Mouse (Mus musculus) erythroblast, adult 5-6 weeks (primary cell): ENCODE data around the gene Kdm8. TPM values are rescaled to one million over a fixed set of nuclear protein-coding genes. Genes with fewer than 3 reads are reported as not detected.

Source experiments
- ATAC-seq: replicated peaks from 2 replicates; pipeline ENCODE4 v1.8.0; 2016; ENCODE audit warnings: moderate number of reproducible peaks, mild to moderate bottlenecking, moderate TSS enrichment, inconsistent platforms; ENCODE audit not compliant: poor library complexity, low FRiP score, severe bottlenecking
- total RNA-seq, 2 experiments: library from RNA; stranded (forward) in 1 of 2; stranded (reverse) in 1 of 2; fragments of 150-400 nt in 1 of 2; fragments of 200-764, 138-1000 nt in 1 of 2; gene quantifications; 2 replicates each; pipeline versions ENCODE4 v1.2.3 to v1.2.4; 2015 to 2017; ENCODE audit warnings: low replicate concordance in 2 of 2

Kdm8 gene
- total RNA-seq, 2 experiments from 2014 or later, result 1.8 TPM; not detected in 1

DNA sequence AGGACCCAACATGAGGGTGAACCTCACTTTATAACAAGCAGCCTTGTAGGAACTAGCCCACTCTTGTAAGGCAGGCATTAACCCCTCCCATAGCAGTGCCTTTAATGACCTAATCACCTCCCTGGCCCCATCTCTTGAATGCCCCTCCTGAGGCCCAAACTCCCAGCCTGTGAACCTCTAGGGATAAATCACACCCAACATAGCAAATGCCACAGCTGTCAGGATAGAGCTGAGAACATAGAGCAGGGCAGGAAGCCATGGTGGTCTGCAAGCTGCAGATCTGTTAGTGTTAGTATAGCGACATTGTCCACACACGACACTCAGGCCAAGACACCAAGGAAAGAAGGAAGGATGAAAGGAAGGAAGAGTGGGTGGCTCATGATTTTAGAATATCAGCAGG, 6.6 kb downstream of the Kdm8 start:
- ATAC-seq, result no peak

DNA sequence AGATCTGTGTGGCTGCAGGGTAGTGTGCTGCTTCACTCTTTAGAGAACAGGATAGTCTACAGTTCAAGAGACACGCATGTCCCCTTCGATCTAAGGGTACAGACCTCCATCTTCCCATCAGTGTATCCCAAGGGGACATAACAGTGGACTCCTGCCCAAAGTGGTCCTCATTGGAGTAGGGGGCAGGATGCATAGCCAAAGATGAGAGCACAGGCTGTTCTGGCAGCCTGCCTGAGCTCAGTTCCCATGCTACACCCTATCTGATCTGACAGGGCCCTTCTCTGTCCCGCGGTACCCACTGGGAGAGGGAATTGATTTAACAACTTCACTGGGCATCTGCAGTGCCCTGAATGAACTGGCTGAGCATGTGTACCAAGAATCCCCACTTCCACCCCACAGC, 9.2 kb downstream of the Kdm8 start:
- no peak for ATAC-seq

DNA sequence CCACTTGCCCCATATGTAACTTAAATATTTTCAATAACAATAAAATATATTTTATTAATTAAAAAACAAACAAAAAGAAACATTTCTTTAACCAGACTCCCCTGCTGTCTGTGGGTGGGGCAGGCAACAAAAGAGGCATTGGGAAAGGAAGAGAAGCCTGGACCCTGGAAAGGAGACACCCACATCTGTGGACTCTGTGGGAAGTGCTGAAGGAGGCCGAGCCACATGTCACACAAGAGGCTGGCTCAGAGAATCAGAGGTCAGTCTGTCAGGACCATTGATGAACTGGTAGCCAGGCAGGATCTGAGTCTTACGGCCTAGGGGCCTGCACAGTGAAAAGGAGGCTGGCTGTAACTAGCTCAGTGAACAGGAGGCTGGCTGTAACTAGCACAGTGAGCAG, 17.7 kb downstream of the Kdm8 start:
- no peak for ATAC-seq

DNA sequence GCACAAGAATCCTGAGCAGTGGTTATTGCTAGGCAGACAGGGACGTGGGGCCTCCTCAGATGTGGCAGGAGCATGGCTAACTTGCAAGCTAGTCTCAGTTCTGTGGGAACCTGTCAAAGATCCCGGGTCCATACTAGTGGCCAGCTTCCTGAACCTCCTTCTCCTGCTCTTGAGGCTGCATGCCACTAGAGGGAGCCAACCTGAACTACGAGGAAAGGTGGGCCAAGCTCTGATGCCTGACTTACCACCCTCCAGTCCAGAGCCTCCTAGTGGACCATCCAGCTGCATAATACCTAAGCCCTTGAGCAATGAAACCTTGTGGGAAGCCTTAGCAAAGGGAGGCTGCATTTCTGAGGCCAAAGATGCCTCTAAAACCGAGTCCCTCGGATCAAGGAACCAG, 25.5 kb downstream of the Kdm8 start:
- peak; percentile 61; the same call in 1 of the 2 replicates for ATAC-seq

DNA sequence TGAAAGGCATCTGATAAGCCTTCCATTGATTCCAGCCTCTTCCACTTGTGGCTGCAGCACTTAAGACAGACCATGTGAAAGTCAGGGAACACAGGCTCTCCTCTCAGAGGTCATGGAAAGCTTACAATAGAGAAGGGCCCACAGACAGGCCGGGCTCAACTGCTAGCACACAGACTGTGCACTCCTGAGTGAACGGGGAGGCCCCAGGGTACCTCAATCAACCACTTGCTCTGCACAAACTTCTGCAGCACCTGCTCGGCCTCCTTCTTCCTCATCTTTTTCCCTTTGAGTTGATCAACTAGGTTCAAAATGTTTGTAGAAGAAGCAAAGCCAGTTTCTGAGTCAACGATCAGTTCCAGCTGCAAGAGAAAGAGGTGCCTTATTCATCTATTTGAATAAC, 26.4 kb downstream of the Kdm8 start:
- no peak for ATAC-seq

DNA sequence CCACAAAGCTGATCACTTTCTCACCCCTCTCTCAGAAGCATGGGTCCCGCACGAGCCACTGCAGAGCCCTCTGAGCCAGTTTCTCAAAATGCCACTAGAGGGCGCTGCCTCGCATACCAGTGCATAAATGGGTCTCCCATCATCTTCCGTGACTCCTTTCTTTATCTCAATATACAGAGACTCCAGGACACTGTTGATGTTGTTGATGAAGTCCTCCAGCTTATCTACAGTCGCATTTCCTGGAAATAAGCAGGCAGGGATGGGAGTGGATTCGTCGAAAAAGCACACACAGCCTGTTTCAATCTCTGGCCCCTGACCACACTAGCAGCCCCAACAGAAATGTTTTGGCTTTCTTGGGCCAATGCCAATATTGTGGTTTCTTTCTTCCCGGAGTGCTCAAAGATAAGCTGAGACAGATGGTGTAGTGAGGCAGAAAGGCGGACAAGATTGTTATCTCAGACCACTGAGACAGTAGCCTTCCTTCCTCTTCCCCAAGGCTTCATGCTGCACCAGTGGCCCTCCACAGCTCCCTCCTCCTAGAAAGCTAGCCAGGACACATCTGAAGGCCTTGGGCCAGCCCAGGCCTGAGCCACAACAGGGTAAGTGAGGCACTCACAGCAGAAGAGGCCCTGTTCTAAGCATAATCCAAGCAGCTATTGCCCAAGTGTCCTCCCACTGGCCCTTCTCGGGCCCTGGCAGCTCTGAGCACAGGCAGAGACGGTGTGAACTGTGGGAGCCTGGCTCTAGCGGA, 27.7 kb downstream of the Kdm8 start:
- peak; percentile 81 for ATAC-seq

DNA sequence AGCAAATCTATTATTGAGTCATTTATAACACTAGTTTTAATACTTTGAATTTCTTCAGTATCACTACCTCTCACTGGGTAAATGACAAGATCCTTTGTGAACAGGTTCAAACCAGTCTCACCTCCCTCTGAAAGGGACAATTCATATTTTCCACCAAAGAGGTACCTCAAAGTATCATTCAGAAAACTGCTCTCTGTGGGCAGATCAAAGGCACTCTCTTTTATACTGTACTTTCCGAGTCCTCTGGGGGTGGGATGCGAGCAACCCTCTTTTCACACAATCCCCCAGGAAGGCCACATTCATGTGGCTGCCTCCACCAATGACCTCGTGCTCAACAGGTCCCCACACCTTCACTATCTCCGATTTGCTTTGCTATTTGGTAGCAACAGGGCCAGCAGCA, 30.1 kb downstream of the Kdm8 start:
- ATAC-seq, result no peak

DNA sequence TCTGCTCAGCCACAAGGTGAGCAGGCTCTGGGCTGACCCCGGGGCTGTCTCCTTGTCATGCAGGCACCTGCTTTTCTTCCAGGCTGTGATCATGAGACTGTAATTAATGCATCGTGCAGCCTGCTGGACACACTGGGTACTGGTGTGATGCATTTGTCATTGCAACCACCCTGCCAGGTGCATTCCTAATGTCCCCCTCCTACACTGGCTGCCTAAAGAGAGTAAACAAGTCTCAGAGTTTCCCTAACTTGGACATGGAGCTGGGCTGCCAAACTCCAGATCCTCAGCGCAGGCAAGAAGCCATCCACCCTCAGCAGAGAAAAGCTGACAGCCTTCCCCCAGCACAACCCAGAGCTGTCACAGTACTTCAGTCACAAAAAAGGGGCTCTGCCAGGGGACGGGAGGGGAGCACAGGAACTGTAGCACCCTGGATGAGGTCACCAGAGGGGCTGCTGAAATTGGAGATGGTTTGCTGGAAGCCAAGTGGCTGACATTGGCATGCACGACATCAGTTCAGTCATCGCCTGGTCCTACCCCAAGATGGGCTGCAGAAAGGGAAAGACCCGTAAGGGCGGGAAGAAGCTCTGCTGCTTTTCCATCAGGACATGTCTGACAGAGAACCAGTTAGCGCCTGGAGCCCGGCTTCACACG, 31.2 kb downstream of the Kdm8 start:
- no peak for ATAC-seq

DNA sequence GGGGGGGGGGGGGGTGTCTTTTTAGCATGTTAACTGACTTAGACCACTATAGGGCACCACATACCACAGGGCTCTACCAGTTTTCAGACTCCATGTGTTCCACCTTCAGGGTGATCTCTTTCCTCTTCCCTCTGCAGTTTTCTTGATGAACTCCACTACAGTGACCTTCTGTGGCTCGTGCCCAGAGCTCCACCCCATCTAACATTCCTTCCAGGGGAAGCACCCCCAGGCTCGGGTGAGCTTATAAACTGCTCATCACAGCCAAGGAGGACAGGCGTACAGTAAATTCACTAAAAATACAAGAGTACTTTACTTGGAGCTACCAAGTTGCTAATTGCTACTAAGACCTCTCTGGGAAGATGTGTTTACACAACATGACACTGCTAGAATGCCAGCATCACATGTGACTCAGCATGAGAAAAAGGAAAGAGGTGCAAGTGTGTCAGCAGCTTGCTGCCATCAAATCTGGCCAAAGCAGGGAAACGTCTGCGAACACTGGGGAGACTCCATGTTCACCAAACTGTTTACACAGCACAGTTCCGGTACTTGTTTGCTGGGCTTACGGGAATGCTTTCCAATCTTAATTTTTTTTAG, 34.0 kb downstream of the Kdm8 start:
- ATAC-seq, result peak; percentile 60

DNA sequence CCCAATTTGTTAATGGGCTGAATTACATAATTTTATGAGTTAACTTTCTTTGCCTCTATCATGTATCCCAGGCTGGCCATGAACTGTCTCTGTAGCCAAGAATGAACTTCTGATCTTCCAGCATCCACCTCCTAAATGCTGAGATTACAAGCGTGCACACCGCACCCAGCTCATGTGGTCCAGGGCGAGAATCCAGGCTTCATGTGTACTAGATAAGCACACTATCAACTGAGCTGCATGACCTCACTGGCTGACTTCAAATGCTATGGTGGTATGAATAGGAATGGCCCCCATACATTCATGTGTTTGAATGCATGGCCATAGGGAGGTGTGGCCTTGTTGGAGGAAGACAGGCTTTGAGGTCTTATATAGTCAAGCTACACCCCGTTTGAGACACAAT, 36.0 kb downstream of the Kdm8 start:
- peak; percentile 58; the same call in 1 of the 2 replicates for ATAC-seq

DNA sequence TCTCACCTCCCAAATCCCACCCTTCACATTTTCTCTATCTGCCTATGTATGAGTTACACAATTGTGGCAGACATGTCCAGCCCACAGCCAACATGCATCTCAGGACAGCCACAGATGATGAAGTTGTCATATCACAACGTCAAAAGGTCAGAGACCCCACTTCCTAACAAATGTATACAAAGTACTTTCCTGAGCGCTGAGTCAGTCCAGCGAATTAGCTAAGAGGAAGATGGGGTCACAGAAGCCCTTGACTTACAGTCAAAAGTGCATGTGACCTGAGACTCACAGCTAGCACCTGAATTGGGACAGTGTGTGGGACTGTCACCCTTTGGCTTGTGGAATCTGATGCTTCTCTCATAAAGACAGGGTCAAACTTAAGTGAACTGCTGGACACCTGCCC, 37.9 kb downstream of the Kdm8 start:
- ATAC-seq, result no peak

DNA sequence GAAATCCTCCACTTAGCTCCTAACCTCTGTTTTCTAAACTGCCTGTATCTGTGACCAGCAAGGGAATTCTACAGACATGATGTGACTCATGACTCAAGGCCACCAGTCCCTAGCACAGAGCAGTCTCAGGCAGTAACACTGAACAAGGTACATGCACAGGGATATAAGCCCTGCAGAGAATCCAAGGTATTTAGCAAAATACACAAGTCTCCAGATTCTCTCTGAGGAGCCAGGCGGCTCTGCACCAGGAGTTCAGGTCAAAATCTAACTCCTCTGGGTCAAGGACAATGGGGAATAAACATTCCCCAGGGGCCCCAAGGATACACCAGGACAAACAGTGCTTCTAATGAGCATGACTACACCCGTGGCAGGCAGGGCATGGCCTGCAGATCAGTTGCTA, 38.4 kb downstream of the Kdm8 start:
- no peak for ATAC-seq

DNA sequence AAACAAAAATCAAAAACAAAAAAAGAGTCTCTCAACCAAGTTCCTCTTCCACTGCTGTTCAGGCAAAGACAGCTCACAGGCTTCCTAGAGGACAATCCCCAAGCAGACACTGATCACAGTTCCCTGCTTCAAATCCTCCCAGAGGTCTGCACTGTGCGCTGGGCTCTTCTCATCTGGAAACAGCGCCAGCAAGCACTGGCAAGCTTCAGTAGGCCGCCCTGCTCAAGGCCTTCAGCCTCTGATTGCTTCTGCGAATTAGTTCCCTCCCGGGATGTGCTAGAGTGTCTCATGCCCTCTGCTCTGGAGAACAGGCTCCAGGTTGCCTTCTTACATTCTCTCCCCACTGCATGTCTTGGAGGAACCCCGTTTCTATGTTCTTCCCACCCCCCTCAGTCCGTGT, 40.3 kb downstream of the Kdm8 start:
- no peak for ATAC-seq

DNA sequence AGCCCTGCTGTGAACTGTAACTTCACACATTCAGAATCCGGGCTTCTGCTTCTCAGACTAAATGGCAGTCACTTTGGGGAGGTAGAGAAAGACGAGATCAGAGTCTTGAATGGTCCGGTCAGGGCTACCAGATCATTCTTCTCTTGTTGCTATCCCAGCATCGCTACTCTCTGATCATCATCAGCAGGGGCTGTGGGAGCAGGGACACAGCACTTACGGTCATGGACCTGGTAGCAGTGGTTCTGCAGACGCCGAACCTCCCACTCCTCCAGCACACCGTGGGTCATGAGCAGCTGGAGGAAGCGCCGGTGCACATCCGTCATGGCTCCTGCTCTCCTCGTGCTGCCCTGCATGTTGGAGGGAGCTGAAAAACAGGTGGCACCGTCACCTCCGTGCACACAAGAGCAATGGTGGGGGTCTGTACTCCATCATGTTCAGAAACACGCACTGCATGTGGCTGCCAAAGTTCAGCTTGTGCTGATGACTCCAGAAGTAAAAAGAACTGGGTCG, 41.7 kb downstream of the Kdm8 start:
- no peak for ATAC-seq

DNA sequence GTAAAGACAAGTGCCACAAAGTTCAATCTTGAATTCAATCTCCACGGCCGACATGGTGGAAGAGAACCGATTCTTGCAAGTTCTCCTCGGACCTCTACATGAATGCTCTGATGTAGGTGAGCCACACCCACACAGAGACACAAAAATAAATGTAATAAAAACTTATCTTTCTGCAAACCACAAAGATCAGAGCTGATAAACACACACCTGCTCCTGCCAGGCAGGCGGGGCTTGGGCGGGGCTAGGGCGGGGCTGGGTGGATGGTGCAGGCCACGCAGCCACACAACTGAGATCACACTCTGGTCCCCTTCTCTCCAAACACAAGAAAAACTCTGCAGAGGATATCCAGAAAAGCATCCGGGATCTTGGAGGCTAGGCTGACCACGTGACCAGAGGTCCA, 42.6 kb downstream of the Kdm8 start:
- ATAC-seq, result no peak

DNA sequence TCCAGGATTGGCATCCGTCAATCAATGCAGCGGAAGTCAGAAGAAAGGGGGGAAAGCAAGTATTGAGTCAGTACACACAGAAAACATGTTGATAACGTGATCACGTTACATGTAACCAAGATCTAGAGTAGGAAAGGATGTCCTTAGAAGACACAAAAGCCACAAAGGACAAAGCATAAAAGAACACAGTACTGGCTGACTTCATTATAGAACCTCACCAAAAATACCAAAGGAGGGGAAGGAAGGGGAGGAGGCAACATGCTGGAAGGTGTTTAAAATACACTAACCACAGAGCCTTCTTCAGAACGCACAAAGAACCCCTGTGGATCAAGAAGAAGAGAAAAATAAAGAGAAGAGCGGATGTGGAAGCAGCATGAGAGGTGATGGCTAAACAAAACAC, 44.2 kb downstream of the Kdm8 start:
- ATAC-seq, result no peak

DNA sequence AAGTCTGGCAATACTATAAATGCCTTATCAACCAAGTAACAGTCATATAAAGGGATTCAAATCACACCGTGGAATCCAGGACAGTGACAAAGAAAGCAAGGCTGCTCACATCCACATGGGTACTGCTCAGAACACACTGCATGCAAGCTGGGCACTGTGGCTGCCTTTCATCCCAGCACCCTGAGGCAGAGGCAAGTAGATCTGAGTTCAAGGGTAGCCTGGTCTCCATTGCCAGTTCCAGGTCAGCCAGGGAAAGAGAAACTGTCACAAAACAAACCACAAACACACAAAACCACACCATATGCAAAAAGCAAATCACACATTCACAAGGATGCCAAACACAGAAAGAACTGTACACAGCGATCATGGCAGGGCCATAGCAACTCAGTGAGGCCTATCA, 45.2 kb downstream of the Kdm8 start:
- no peak for ATAC-seq

DNA sequence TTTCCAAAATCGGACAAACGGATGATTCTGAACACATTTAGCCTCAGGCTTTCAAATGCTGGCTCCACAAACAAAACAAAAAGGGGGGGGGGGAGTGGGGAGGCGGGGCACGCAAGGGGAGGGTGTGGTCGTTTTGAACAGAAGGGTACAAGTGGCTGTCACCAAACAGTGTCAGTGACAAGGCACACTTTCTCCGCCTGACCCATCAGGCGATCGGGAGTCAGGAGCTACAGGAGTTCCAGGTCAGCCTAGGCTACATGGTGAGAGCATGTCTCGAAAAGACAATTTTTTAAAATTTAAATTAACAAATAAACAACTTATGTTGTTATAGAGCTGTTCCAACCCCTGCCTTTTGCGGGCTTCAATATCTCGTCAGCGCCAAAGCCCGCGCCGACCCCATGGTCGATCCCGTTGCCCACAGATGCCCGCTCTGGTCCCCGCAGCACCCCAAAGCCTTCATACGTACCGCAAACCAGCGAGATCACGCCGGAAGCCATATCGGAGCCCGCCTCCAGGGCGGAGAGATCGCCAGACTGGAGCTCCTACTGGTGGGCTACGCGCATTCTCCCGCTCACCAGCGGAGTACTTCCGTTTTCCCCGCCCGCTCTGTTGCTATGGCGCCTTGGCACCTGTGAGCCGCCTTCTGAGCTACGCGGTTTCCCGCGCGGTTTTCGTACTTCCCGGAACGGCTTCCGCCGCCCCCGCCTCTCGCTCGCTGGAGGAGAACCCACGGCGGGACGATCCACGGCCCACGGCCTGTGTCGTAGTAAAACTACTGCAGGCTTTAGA, 46.7 kb downstream of the Kdm8 start, which contains the start of gene Nsmce1:
Gene Nsmce1 (minus strand): TSS at position 650 of the 789 bp plus-strand sequence.
- peak; percentile 97 for ATAC-seq

DNA sequence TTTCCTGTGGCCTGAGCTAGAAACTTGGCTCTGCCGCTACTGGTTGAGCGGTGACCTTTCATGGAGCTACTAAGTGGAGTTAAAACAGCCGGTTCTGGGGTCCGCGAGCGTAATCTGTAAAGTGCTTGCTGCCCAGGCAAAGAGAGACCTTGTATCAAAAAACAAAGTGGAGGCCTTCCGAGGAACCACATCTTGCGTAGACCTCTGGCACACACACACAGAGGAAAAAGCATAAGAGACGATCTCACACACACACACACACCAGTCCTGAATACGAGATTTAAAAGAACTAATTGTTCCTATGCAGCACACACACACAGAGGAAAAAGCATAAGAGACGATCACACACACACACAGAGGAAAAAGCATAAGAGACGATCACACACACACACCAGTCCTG, 47.3 kb downstream of the Kdm8 start:
- peak; percentile 3; the same call in 1 of the 2 replicates for ATAC-seq

DNA sequence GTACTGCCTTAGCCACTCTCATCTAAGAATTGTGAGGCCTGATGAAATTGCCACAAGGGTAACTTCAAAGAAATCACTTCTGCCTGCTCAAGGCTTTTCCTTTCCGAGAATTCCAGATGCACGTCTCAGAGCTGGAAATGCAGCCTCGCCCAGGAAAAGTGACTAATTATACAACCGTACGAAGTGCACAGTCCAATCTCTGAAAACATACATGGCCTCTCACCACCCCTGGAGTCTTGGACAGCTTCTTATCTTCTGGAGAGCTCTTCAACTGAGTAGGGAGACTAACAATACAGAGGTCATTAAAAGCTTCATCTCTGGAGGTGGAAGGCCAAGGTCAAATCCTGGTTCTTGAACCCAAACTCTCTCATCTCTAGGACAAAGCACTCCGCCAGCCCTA, 48.1 kb downstream of the Kdm8 start:
- no peak for ATAC-seq
